In the genomic region with DNA sequence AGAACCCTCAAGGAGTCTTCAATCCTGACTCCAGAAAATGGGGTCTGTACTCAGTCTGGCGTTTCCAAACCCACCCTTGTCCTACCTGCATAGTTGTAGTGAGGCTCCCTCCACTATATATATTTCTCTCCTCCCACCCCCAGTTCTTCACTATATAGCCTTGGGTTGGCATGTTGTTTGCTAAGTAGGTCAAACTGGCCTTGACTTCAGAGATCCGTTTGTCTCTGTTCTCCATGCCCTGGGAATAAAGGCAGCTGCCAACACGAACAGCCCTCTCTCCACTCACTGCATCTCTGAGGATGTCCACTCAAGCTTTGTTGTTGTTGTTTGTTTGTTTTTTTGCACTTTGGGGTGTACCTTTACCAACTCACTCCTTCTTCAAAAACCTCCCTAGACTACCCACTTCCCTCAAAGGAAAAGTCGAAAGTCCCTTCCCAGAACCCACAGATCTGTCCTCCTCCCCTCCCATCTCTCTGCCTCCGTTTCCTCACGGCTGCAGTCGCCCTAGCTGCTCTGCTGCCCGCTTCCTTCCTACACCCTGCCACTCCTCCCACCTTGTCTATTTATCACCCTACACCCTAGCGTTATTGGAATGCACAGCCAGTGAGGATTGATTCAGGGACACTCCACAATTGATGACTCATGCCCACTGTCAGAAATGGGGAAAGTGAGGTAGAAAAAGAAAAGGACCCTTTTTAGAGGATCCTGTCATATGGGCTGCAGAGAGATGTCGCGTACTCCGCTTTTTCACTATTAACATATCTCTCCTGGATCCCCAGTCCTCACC, we compare ENCODE assay signal across 8 mouse cellular contexts. TPM values are rescaled to one million over a fixed set of nuclear protein-coding genes. Genes with fewer than 3 reads are reported as not detected.
A peak's percentile ranks its signal among the peaks of the same experiment; 100 is the strongest.
DNase-seq lines count a peak whose midpoint lies in the region; ATAC-seq lines count a peak whose summit lies in the region.

No protein-coding gene starts in this region.

- H3K4me3 ChIP-seq in limb, embryonic 15.5 days = peak overlapping the region; percentile 66
- peak overlapping the region; percentile 61 for H3K4me3 ChIP-seq in stomach, embryonic 15.5 days (replicated peaks)

- peaks cover 21% of the 10 kb centered on the region for H3K4me1 ChIP-seq in limb, embryonic 15.5 days
- peaks cover 11% of the 10 kb centered on the region; the same call in 1 of the 2 replicates for H3K4me1 ChIP-seq in stomach, embryonic 15.5 days

- H3K4me2 ChIP-seq in limb, embryonic 15.5 days = peak overlapping the region; percentile 91
- H3K4me2 ChIP-seq in stomach, embryonic 15.5 days = peak overlapping the region; percentile 82

- no peaks in the 10 kb centered on the region for H3K9me3 ChIP-seq in limb, embryonic 15.5 days
- H3K9me3 ChIP-seq in stomach, embryonic 15.5 days = no peaks in the 10 kb centered on the region

- peaks cover 35% of the 10 kb centered on the region for H3K36me3 ChIP-seq in limb, embryonic 15.5 days
- H3K36me3 ChIP-seq in stomach, embryonic 15.5 days = peaks cover 23% of the 10 kb centered on the region

- ATAC-seq in erythroid progenitor cell, adult 5-6 weeks (replicated peaks; ENCODE audit: low FRiP score, poor library complexity, severe bottlenecking) = peak; percentile 57
- no peak for ATAC-seq in limb, embryonic 15.5 days (ENCODE audit: insufficient number of reproducible peaks, low FRiP score, low TSS enrichment, low read depth)
- ATAC-seq in stomach, embryonic 15.5 days (ENCODE audit: insufficient read depth, low FRiP score, low read depth) = no peak

- DNase-seq in cerebellum, adult 9-11 months = peak; percentile 57
- no peak for DNase-seq in cerebellum, postnatal 14 days
- DNase-seq in 3T3-L1 (ENCODE audit: low read depth, low spot score) = peak; percentile 33
- DNase-seq in urinary bladder, postnatal 25 days (ENCODE audit: low spot score) = no peak
- DNase-seq in yolk sac, embryonic 10.5 days (ENCODE audit: low spot score) = no peak

- H3K9ac ChIP-seq in limb, embryonic 15.5 days = peak overlapping the region; percentile 63
- H3K9ac ChIP-seq in stomach, embryonic 15.5 days = peak overlapping the region; percentile 52

- peak overlapping the region; percentile 60 for H3K27ac ChIP-seq in limb, embryonic 15.5 days
- peak overlapping the region; percentile 70 for H3K27ac ChIP-seq in stomach, embryonic 15.5 days

- no peaks in the 10 kb centered on the region for H3K27me3 ChIP-seq in limb, embryonic 15.5 days
- H3K27me3 ChIP-seq in stomach, embryonic 15.5 days (replicated peaks) = no peaks in the 10 kb centered on the region

- 16% methylated on average over 12 of the region's 12 CpGs for WGBS in limb, embryonic 15.5 days
- 11% methylated on average over 12 of the region's 12 CpGs for WGBS in stomach, embryonic 15.5 days

RNA-seq across cellular contexts. Expression of a gene that starts 0.8 kb away (rescaled TPM):
- 31.4 and 56.2 TPM in 2 replicates for total RNA-seq in erythroid progenitor cell, adult 5-6 weeks (2015; ENCODE audit: low replicate concordance)
- 12.5 and 22.3 TPM in 2 replicates for total RNA-seq in erythroid progenitor cell, adult 5-6 weeks (2017; ENCODE audit: low replicate concordance)
- 37.9 and 49.4 TPM in 2 replicates for polyA plus RNA-seq in limb, embryonic 15.5 days (2015; fragmentation: Nextera tagmentation; extraction: Ambion mirVana)
- 55.0 and 66.3 TPM in 2 replicates for polyA plus RNA-seq in stomach, embryonic 15.5 days (2015; fragmentation: Nextera tagmentation; extraction: Ambion mirVana)

RNA-seq across cellular contexts. Expression of a gene that starts 4.3 kb away (rescaled TPM):
- total RNA-seq in erythroid progenitor cell, adult 5-6 weeks (2015; ENCODE audit: low replicate concordance) = 8.4 and 43.6 TPM in 2 replicates
- total RNA-seq in erythroid progenitor cell, adult 5-6 weeks (2017; ENCODE audit: low replicate concordance) = 40.8 and 59.9 TPM in 2 replicates
- polyA plus RNA-seq in limb, embryonic 15.5 days (2015; fragmentation: Nextera tagmentation; extraction: Ambion mirVana) = 83.0 and 85.3 TPM in 2 replicates
- 82.5 and 85.7 TPM in 2 replicates for polyA plus RNA-seq in stomach, embryonic 15.5 days (2015; fragmentation: Nextera tagmentation; extraction: Ambion mirVana)

RNA-seq across cellular contexts. Expression of a gene that starts 4.3 kb away (rescaled TPM):
- 3.2 and 4.2 TPM in 2 replicates for total RNA-seq in erythroid progenitor cell, adult 5-6 weeks (2015; ENCODE audit: low replicate concordance)
- total RNA-seq in erythroid progenitor cell, adult 5-6 weeks (2017; ENCODE audit: low replicate concordance) = 6.8 and 7.2 TPM in 2 replicates
- polyA plus RNA-seq in limb, embryonic 15.5 days (2015; fragmentation: Nextera tagmentation; extraction: Ambion mirVana) = 12.2 and 12.4 TPM in 2 replicates
- polyA plus RNA-seq in stomach, embryonic 15.5 days (2015; fragmentation: Nextera tagmentation; extraction: Ambion mirVana) = 11.1 and 11.5 TPM in 2 replicates

RNA-seq across cellular contexts. Expression of a gene that starts 4.6 kb away (rescaled TPM):
- total RNA-seq in erythroid progenitor cell, adult 5-6 weeks (2015; ENCODE audit: low replicate concordance) = 67.4 and 73.8 TPM in 2 replicates
- 32.9 and 98.7 TPM in 2 replicates for total RNA-seq in erythroid progenitor cell, adult 5-6 weeks (2017; ENCODE audit: low replicate concordance)
- 126 and 146 TPM in 2 replicates for polyA plus RNA-seq in limb, embryonic 15.5 days (2015; fragmentation: Nextera tagmentation; extraction: Ambion mirVana)
- polyA plus RNA-seq in stomach, embryonic 15.5 days (2015; fragmentation: Nextera tagmentation; extraction: Ambion mirVana) = 135 and 138 TPM in 2 replicates

RNA-seq across cellular contexts. Expression of a gene that starts 6.4 kb away (rescaled TPM):
- total RNA-seq in erythroid progenitor cell, adult 5-6 weeks (2015; ENCODE audit: low replicate concordance) = 5.4 and 24.7 TPM in 2 replicates
- 3.3 TPM in 1 of 2 replicates, not detected in the other for total RNA-seq in erythroid progenitor cell, adult 5-6 weeks (2017; ENCODE audit: low replicate concordance)
- polyA plus RNA-seq in limb, embryonic 15.5 days (2015; fragmentation: Nextera tagmentation; extraction: Ambion mirVana) = 3.0 and 3.5 TPM in 2 replicates
- 2.2 and 3.5 TPM in 2 replicates for polyA plus RNA-seq in stomach, embryonic 15.5 days (2015; fragmentation: Nextera tagmentation; extraction: Ambion mirVana)

Comparison
In these comparisons a context has a peak if more than half of its experiments do, and no peak if none do; other contexts are left out.
1. DNase-seq: peak in cerebellum, adult 9-11 months (single experiment) and 3T3-L1 (single experiment); none in cerebellum, postnatal 14 days (0 of 2), urinary bladder, postnatal 25 days (single experiment) and yolk sac, embryonic 10.5 days (single experiment).